Mouse (Mus musculus): Measurements from ENCODE around the gene Eed.

- TF ChIP-seq GATA1 (IDR thresholded peaks at IDR 0.05; ENCODE audit: borderline replicate concordance, low read length) (no peak), FLI1 (IDR thresholded peaks at IDR 0.05; ENCODE audit: low read length) (no peak)
Measured at GRCm38 (mm10) chr7:90002375-90002774, 21.6 kb upstream of the Eed start.
